Mouse (Mus musculus): ENCODE measurements at regions not wholly inside any gene's neighbourhood (a gene's known extent, or its start where the extent isn't known, plus 50 kb on each side); places are given as distances from the start of the nearest gene placed in this dataset.

GRCm38 (mm10) chr4:54704696-54705095 is 240.2 kb upstream of the Zfp462 start:
- DNase-seq, result no peak

- DNase-seq, result no peak
Measured at GRCm38 (mm10) chr4:54709751-54710150, 235.1 kb upstream of the Zfp462 start.

- DNase-seq, result no peak
Measured at GRCm38 (mm10) chr4:54712929-54713328, 231.9 kb upstream of the Zfp462 start.

GRCm38 (mm10) chr4:54714612-54715342 is 230.1 kb upstream of the Zfp462 start:
- no peak for DNase-seq

- no peak for DNase-seq
Measured at GRCm38 (mm10) chr4:54718083-54718482, 226.8 kb upstream of the Zfp462 start.

GRCm38 (mm10) chr4:54739001-54739400 is 205.8 kb upstream of the Zfp462 start:
- no peak for DNase-seq

GRCm38 (mm10) chr4:54751458-54751857 is 193.4 kb upstream of the Zfp462 start:
- DNase-seq, result no peak

- no peak for DNase-seq
Measured at GRCm38 (mm10) chr4:54756441-54756840, 188.4 kb upstream of the Zfp462 start.

GRCm38 (mm10) chr4:54757715-54758500 is 186.9 kb upstream of the Zfp462 start:
- DNase-seq, result peak; percentile 31

- DNase-seq, result no peak
Measured at GRCm38 (mm10) chr4:54758501-54758829, 186.4 kb upstream of the Zfp462 start.

- no peak for DNase-seq
Measured at GRCm38 (mm10) chr4:54761257-54761656, 183.6 kb upstream of the Zfp462 start.

GRCm38 (mm10) chr4:54765045-54765444 is 179.8 kb upstream of the Zfp462 start:
- DNase-seq, result no peak

- no peak for DNase-seq
Measured at GRCm38 (mm10) chr4:54767506-54768200, 177.2 kb upstream of the Zfp462 start.

GRCm38 (mm10) chr4:54768836-54769235 is 176.0 kb upstream of the Zfp462 start:
- DNase-seq, result no peak

- DNase-seq, result no peak
Measured at GRCm38 (mm10) chr4:54774066-54774465, 170.8 kb upstream of the Zfp462 start.

GRCm38 (mm10) chr4:54774717-54775116 is 170.1 kb upstream of the Zfp462 start:
- no peak for DNase-seq

GRCm38 (mm10) chr4:54780511-54780910 is 164.3 kb upstream of the Zfp462 start:
- DNase-seq, result no peak

GRCm38 (mm10) chr4:54791217-54791742 is 153.6 kb upstream of the Zfp462 start:
- DNase-seq, result no peak

GRCm38 (mm10) chr4:54793857-54794256 is 151.0 kb upstream of the Zfp462 start:
- DNase-seq, result no peak

- DNase-seq, result no peak
Measured at GRCm38 (mm10) chr4:54795246-54795645, 149.6 kb upstream of the Zfp462 start.

- DNase-seq, result no peak
Measured at GRCm38 (mm10) chr4:54798523-54798922, 146.3 kb upstream of the Zfp462 start.

- no peak for DNase-seq
Measured at GRCm38 (mm10) chr4:54811163-54811562, 133.7 kb upstream of the Zfp462 start.
